Mouse (Mus musculus) hindbrain, embryonic 14.5 days (tissue): ENCODE data around the gene Dmac2. TPM values are rescaled to one million over a fixed set of nuclear protein-coding genes. Genes with fewer than 3 reads are reported as not detected.
A peak's percentile ranks its signal among the peaks of the same experiment; 100 is the strongest.

Experiments used
- ATAC-seq: fragments of 200-750 bp; cut with Nextera tagmentation; 2 replicates; pipeline ENCODE4 v1.8.0; 2017; ENCODE audit warnings: moderate number of reproducible peaks, mild to moderate bottlenecking, moderate TSS enrichment, moderate library complexity; ENCODE audit not compliant: low FRiP score
- DNase-seq: peaks from one replicate; pipeline ENCODE4 v3.0.0-alpha.2; 2015; ENCODE audit warnings: low spot score
- H3K27ac ChIP-seq: fragments of 300-500 bp; sonication (generic); 2 replicates; pipeline ENCODE4 v1.5.1; 2014; ENCODE audit warnings: mild to moderate bottlenecking, moderate library complexity
- H3K27me3 ChIP-seq: fragments of 300-500 bp; sonication (generic); 2 replicates; pipeline ENCODE4 v1.6.1; 2014; ENCODE audit warnings: mild to moderate bottlenecking, low read length, mixed read lengths; ENCODE audit not compliant: control insufficient read depth, insufficient read depth
- H3K36me3 ChIP-seq: fragments of 300-500 bp; sonication (generic); replicated peaks from 2 replicates; pipeline ENCODE4 v1.6.1; 2014; ENCODE audit not compliant: control insufficient read depth, insufficient read depth
- H3K4me1 ChIP-seq: fragments of 300-500 bp; sonication (generic); replicated peaks from 2 replicates; pipeline ENCODE4 v1.6.1; 2014; ENCODE audit warnings: antibody characterized with exemption, low read length, mixed read lengths; ENCODE audit not compliant: control insufficient read depth, insufficient read depth
- H3K4me2 ChIP-seq: fragments of 300-500 bp; sonication (generic); replicated peaks from 2 replicates; pipeline ENCODE4 v1.6.1; 2014; ENCODE audit warnings: mild to moderate bottlenecking, moderate library complexity
- H3K4me3 ChIP-seq: fragments of 300-500 bp; sonication (generic); replicated peaks from 2 replicates; pipeline ENCODE4 v1.5.1; 2014; ENCODE audit warnings: mild to moderate bottlenecking, low read length
- H3K9ac ChIP-seq: fragments of 300-500 bp; sonication (generic); 2 replicates; pipeline ENCODE4 v1.6.1; 2014
- H3K9me3 ChIP-seq: fragments of 300-500 bp; sonication (generic); 2 replicates; pipeline ENCODE4 v1.6.1; 2016; ENCODE audit warnings: low read length; ENCODE audit not compliant: control insufficient read depth
- WGBS: fragments of 180-500 bp; shearing (Covaris S2); extraction: QIAGEN DNeasy Blood & Tissue Kit; methylation state at CpG from one replicate; pipeline ENCODE4 v1.1.7; 2014; 5-methylcytosine and 5-hydroxymethylcytosine counted together
- polyA plus RNA-seq: library from polyadenylated mRNA; unstranded; fragments of >200 nt; fragmentation: Nextera tagmentation; extraction: Ambion mirVana; gene quantifications from 2 replicates; pipeline ENCODE4 v1.2.1, GENCODE M21; 2014

Dmac2 gene
- polyA plus RNA-seq, 1 experiment from 2014 or later: 43.3 TPM

DNA sequence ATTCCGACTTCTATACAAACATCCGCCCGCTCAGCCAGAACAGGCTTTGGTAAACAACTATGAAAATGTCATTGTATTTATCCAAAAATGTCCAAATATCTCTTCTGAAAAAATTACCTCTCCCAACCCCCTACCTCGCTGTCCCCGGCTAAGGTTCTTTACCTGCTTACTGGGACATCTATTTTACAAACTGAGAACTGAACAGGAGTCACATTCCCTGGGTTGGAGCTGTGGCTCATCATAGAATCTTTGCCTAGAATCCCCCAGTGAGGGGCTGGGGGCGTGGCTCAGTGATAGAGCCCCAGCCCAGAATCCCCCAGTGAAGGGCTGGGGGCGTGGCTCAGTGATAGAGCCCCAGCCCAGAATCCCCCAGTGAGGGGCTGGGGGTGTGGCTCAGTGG is 7.7 kb upstream of the Dmac2 start:
- WGBS: 48% methylated on average over 7 of the region's 7 CpGs
- H3K4me1 ChIP-seq: no peaks in the 10 kb centered on the region
- no peak overlapping the region for H3K9ac ChIP-seq
- H3K4me2 ChIP-seq: no peak overlapping the region
- ATAC-seq (no peak), DNase-seq (no peak)
- no peaks in the 10 kb centered on the region for H3K36me3 ChIP-seq
- H3K4me3 ChIP-seq: no peak overlapping the region
- H3K9me3 ChIP-seq: peaks cover 3% of the 10 kb centered on the region; the same call in 1 of the 2 replicates
- no peaks in the 10 kb centered on the region for H3K27me3 ChIP-seq
- H3K27ac ChIP-seq: no peak overlapping the region

DNA sequence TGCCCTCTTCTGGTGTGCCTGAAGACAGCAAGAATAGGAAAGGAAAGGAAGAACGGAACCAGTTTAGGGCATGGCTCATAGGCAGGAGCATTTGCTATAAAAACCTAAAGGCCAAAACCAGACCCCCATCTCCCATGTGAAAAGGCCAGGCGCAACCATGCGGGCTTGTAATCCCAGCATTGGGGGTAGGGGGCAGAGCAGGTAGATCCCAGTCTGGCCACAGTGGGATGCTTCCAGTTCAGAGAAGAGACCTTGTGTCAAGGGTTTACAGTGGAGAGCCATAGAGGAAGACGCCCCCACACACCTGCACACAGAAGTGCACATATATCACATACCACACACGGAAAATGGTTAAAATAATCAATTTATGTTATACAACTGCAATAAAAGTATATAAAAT is 5.1 kb upstream of the Dmac2 start:
- WGBS: 92% methylated on average over 5 of the region's 5 CpGs
- no peaks in the 10 kb centered on the region for H3K4me1 ChIP-seq
- H3K4me3 ChIP-seq: no peak overlapping the region
- no peaks in the 10 kb centered on the region for H3K9me3 ChIP-seq
- no peak for DNase-seq
- no peaks in the 10 kb centered on the region for H3K36me3 ChIP-seq
- ATAC-seq: no peak
- H3K9ac ChIP-seq: no peak overlapping the region
- H3K4me2 ChIP-seq: no peak overlapping the region
- no peaks in the 10 kb centered on the region for H3K27me3 ChIP-seq
- no peak overlapping the region for H3K27ac ChIP-seq

DNA sequence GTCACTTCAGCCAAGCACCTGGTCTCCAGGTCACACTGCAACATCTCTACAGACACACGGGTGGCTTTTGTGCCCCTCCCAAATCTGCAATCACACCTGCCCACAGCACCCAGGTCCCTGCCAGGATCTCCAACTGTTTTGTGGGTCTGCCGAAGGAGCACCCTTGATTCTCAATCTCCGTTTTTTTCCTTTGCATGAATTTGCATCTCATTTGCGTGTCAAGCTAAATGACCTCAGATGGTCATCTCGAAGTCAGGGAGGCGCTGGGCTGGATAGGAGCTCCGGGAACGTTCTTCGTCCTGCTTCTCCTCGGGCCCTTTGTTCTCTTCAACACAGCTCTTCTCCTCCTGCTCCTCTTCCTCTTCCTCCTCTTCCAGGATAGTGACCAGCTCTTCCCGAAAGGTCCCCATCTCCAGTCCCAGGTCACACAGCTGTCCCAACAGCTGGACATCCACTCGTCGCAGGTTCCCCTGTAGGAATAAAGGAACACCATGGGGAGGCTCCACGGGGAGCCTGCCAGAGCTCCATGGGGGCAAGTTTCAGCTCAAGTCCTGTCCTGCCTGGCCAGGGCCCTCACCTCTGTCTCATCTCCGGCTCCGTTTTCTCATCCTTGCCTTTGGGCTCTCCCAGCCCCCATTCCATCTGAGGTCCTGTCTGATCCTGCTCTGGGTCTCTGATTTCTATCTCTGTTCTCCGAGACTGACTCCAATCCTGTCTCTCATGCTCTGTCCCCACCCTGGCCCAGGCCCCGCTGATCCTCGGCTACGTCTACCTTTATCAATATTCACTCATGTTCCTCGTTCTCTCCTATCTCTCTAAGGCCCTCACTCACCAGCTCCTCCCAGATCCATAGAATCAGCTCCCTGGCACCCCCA is 4.1 kb upstream of the Dmac2 start:
- ATAC-seq (no peak), DNase-seq (no peak)
- Histone ChIP-seq H3K4me3 (no peak overlapping the region), H3K9ac (no peak overlapping the region), H3K4me2 (no peak overlapping the region), H3K36me3 (no peaks in the 10 kb centered on the region), H3K27me3 (no peaks in the 10 kb centered on the region), H3K4me1 (peaks cover 4% of the 10 kb centered on the region; the same call in 1 of the 2 replicates), H3K27ac (no peak overlapping the region), H3K9me3 (no peaks in the 10 kb centered on the region)
- WGBS: 72% methylated on average over 21 of the region's 21 CpGs

DNA sequence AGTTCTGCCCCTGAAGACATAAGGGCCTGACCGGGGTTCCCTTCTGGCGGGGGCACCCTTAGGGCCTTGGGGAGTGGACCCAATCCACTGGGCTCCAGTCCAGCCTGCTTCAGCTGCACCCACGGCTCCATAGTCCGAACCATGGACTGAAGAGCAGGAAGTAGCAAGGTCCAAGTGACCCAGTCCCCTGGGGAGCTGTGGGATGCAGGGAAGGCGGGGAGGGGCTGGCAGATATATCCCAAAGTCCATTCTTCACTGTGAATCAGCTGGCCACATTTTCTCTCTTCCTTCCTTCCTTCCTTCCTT is 3.6 kb upstream of the Dmac2 start, which contains the start of gene Erich4:
Gene Erich4 (minus strand): TSS at position 187 of the 306 bp plus-strand sequence.
- WGBS: 83% methylated on average over 5 of the region's 5 CpGs
- H3K27ac ChIP-seq: no peak within 1 kb of the TSS
- H3K9me3 ChIP-seq: no peaks in the 10 kb centered on the region
- no peaks in the 10 kb centered on the region for H3K27me3 ChIP-seq
- ATAC-seq: no peak
- H3K4me2 ChIP-seq: no peak within 1 kb of the TSS
- H3K4me1 ChIP-seq: peaks cover 5% of the 10 kb centered on the region; the same call in 1 of the 2 replicates
- H3K36me3 ChIP-seq: no peaks in the 10 kb centered on the region
- H3K9ac ChIP-seq: no peak within 1 kb of the TSS
- no peak within 1 kb of the TSS for H3K4me3 ChIP-seq
- no peak for DNase-seq

DNA sequence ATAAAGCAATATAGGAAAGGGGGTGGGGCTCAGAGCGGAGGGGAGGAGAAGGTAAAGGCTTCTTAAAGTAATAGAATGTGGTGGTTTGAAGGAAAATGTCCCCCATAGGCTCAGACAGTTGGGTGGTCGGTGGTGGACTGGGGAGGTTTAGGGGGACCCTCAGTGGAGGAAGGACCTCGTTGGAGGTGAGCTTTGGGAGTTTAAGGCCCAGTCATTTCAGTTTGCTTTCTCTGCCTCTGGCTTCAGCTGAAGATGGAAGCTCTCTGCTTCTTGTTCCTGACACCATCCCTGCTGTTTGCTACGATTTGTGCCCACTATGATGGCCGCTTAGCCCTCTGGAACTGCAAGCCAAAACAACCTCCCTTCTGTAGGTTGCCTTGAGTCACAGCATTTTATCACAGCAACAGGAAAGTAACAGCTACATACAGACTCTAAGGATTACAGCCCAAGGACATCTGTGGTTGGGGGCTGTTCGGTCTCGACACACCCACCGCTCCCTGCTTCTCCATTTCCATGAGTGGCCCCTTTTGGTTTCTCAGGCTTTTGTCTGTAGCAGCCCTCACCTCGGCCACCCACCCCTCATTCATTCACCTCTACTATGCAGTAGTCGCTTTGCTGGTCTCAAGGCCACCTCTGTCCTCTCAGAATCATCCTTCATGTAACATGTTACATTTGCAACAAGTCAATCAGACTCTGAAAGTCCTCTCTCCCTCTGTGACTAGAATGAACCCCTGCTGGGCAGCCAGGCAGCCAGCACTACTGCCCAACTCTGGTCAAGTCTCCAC is 1.6 kb upstream of the Dmac2 start:
- Histone ChIP-seq H3K4me3 (no peak overlapping the region), H3K27me3 (no peaks in the 10 kb centered on the region), H3K27ac (no peak overlapping the region), H3K4me2 (no peak overlapping the region), H3K9me3 (no peaks in the 10 kb centered on the region), H3K9ac (no peak overlapping the region), H3K36me3 (peaks cover 15% of the 10 kb centered on the region; the same call in 1 of the 2 replicates), H3K4me1 (peaks cover 5% of the 10 kb centered on the region; the same call in 1 of the 2 replicates)
- WGBS: 84% methylated on average over 10 of the region's 10 CpGs
- ATAC-seq (no peak), DNase-seq (no peak)

DNA sequence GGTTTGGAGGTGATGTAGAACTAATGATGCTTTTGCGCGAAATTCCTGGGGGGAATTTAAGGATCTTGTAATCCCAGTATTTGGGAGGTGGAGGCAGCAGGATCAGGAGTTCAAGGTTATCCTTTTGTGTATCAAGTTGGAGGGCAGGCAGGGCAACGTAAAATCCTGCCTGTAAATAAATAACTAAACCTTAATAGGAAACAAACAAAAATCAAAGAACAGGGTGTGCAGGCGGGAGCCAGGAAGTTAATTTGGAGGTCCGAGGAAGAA is 443 bp downstream of the Dmac2 start:
- DNase-seq: no peak
- 25% methylated on average over 5 of the region's 5 CpGs for WGBS
- no peaks in the 10 kb centered on the region for H3K9me3 ChIP-seq
- H3K27me3 ChIP-seq: no peaks in the 10 kb centered on the region
- H3K36me3 ChIP-seq: peaks cover 29% of the 10 kb centered on the region
- H3K4me3 ChIP-seq: peak overlapping the region; percentile 62
- H3K4me2 ChIP-seq: peak overlapping the region; percentile 55
- peaks cover 5% of the 10 kb centered on the region; the same call in 1 of the 2 replicates for H3K4me1 ChIP-seq
- ATAC-seq: no peak
- H3K27ac ChIP-seq: no peak overlapping the region
- H3K9ac ChIP-seq: peak overlapping the region; percentile 62

DNA sequence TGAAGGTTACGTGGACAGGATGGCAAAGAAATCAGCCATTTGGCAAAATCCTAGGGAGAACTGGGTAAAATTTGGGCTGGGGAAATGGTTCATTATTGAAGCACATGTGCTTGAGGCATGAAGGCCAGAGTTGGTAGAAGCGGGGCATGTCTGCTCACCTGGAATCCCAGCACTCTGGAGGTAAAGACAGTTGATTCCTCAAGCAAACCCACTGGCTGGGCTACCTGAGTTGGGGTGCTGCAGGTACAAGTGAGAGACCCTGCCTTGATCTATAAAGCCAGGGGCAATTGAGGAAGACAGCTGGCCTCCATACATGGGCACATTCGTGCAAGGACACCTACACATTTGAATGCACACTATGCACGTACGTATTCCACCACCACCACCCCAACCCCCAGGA is 887 bp downstream of the Dmac2 start:
- WGBS: 95% methylated on average over 5 of the region's 5 CpGs
- ATAC-seq: no peak
- H3K9ac ChIP-seq: no peak overlapping the region
- peak overlapping the region; percentile 62 for H3K4me3 ChIP-seq
- no peaks in the 10 kb centered on the region for H3K27me3 ChIP-seq
- H3K36me3 ChIP-seq: peaks cover 33% of the 10 kb centered on the region
- DNase-seq: no peak
- no peaks in the 10 kb centered on the region for H3K9me3 ChIP-seq
- peak overlapping the region; percentile 55 for H3K4me2 ChIP-seq
- peaks cover 5% of the 10 kb centered on the region; the same call in 1 of the 2 replicates for H3K4me1 ChIP-seq
- no peak overlapping the region for H3K27ac ChIP-seq

DNA sequence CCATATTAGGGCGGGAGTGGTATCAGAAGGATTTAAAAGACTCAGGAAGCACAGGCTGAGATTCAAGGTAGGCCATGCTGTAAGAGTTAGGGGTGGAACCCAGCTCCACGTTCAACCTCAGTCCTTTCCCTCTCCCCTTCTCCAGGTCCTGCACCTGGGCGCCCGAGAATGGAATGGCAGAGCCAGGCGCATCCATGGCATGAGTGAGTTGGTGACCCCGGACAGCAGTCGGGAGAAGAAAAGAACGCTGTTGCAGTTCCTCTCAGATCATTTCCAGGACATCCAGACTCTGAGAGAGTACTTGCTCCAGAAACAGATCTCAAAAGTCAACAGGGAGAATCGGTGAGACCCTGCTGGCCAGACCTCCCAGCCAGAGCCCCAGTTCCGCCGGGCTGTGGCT is 1.5 kb downstream of the Dmac2 start:
- H3K4me1 ChIP-seq: peaks cover 5% of the 10 kb centered on the region; the same call in 1 of the 2 replicates
- no peak overlapping the region for H3K4me3 ChIP-seq
- no peak overlapping the region for H3K27ac ChIP-seq
- no peak overlapping the region for H3K9ac ChIP-seq
- H3K27me3 ChIP-seq: no peaks in the 10 kb centered on the region
- DNase-seq: no peak
- no peak for ATAC-seq
- H3K4me2 ChIP-seq: no peak overlapping the region
- peaks cover 37% of the 10 kb centered on the region for H3K36me3 ChIP-seq
- 87% methylated on average over 11 of the region's 11 CpGs for WGBS
- no peaks in the 10 kb centered on the region for H3K9me3 ChIP-seq

DNA sequence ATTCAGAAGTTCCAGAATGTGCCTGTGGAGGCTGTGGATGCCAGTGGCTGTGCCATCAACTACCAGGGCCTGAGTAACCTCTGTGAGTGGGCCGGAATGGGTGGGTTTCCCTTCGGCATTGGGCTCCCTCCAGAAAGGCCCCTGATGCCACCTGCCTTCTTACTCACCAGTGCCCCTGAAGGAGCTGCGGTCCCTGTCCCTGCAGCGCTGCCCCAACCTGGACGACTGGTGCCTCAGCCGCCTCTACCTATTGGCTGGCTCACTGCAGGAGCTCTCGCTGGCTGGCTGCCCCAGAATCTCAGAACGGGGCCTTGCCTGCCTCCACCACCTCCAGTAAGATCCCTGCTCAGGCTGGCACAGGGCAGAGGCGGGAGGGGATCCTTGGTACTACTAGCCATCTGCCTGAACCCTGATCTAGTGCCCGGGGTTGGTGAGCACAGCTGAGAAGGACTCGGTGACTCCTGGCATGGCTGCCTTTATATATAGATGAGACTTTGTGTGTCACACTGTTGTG is 4.7 kb downstream of the Dmac2 start:
- Histone ChIP-seq H3K27ac (no peak overlapping the region), H3K27me3 (peaks cover 16% of the 10 kb centered on the region), H3K4me3 (no peak overlapping the region), H3K9ac (no peak overlapping the region), H3K36me3 (peaks cover 37% of the 10 kb centered on the region), H3K4me1 (peaks cover 14% of the 10 kb centered on the region; the same call in 1 of the 2 replicates), H3K4me2 (no peak overlapping the region), H3K9me3 (no peaks in the 10 kb centered on the region)
- ATAC-seq: no peak
- no peak for DNase-seq
- WGBS: 90% methylated on average over 11 of the region's 11 CpGs
